Mouse (Mus musculus) liver, postnatal 0 days (tissue): ENCODE results near the gene Pde5a. TPM values are rescaled to one million over a fixed set of nuclear protein-coding genes. Genes with fewer than 3 reads are reported as not detected.

Experiments used
- ATAC-seq: fragments of 200-750 bp; cut with Nextera tagmentation; 2 replicates; pipeline ENCODE4 v1.8.0; 2017; ENCODE audit warnings: mild to moderate bottlenecking, moderate library complexity
- DNase-seq: peaks from one replicate; pipeline ENCODE4 v3.0.0-alpha.2; 2016
- H3K27ac ChIP-seq: fragments of 300-500 bp; sonication (generic); 2 replicates; pipeline ENCODE4 v1.5.1; 2014; ENCODE audit warnings: antibody characterized with exemption, moderate library complexity, mild to moderate bottlenecking, low read depth
- H3K27me3 ChIP-seq: fragments of 300-500 bp; sonication (generic); 2 replicates; pipeline ENCODE4 v1.6.1; 2014; ENCODE audit warnings: low read length, control low read depth, mixed read lengths; ENCODE audit not compliant: insufficient read depth
- H3K36me3 ChIP-seq: fragments of 300-500 bp; sonication (generic); replicated peaks from 2 replicates; pipeline ENCODE4 v1.6.1; 2014; ENCODE audit warnings: mild to moderate bottlenecking, control low read depth, low read length, moderate library complexity, mixed read lengths; ENCODE audit not compliant: insufficient read depth
- H3K4me1 ChIP-seq: fragments of 300-500 bp; sonication (generic); 2 replicates; pipeline ENCODE4 v1.6.1; 2014; ENCODE audit warnings: antibody characterized with exemption, mild to moderate bottlenecking, control low read depth; ENCODE audit not compliant: insufficient read depth
- H3K4me2 ChIP-seq: fragments of 300-500 bp; sonication (generic); 2 replicates; pipeline ENCODE4 v1.6.1; 2014; ENCODE audit warnings: low read depth, mild to moderate bottlenecking, low read length, moderate library complexity, mixed read lengths
- H3K4me3 ChIP-seq: fragments of 300-500 bp; sonication (generic); 2 replicates; pipeline ENCODE4 v1.5.1; 2014; ENCODE audit warnings: low read depth, low read length
- H3K9ac ChIP-seq: fragments of 300-500 bp; sonication (generic); replicated peaks from 2 replicates; pipeline ENCODE4 v1.6.1; 2014; ENCODE audit warnings: mild to moderate bottlenecking, moderate library complexity
- H3K9me3 ChIP-seq: fragments of 300-500 bp; sonication (generic); 2 replicates; pipeline ENCODE4 v1.6.1; 2016; ENCODE audit warnings: mild to moderate bottlenecking, control low read depth, low read length, mixed read lengths
- CTCF ChIP-seq: sonication (generic); IDR thresholded peaks from 2 replicates; pipeline ENCODE4 v1.5.1; 2016; ENCODE audit warnings: antibody characterized with exemption, low read depth
- EP300 ChIP-seq: IDR thresholded peaks from 2 replicates; pipeline ENCODE4 v1.6.1; 2016; ENCODE audit warnings: antibody characterized with exemption, low read depth, mild to moderate bottlenecking
- WGBS: fragments of 180-500 bp; shearing (Covaris S2); extraction: QIAGEN DNeasy Blood & Tissue Kit; methylation state at CpG from one replicate; pipeline ENCODE4 v1.1.7; 2014; ENCODE audit not compliant: insufficient replicate concordance; 5-methylcytosine and 5-hydroxymethylcytosine counted together
- polyA plus RNA-seq: library from polyadenylated mRNA; unstranded; fragments of >200 nt; fragmentation: Nextera tagmentation; extraction: Ambion mirVana; gene quantifications from 2 replicates; pipeline ENCODE4 v1.2.1, GENCODE M21; 2015

Gene Pde5a
- polyA plus RNA-seq, 1 experiment from 2014 or later, result 1.5 TPM

GRCm38 (mm10) chr3:122704209-122704608, 24.5 kb upstream of the Pde5a start:
- TF ChIP-seq EP300 (no peak; the same call in 1 of the 2 replicates), CTCF (no peak)
- no peaks in the 10 kb centered on the region for H3K4me1 ChIP-seq
- 28% methylated on average over 6 of the region's 6 CpGs for WGBS
- DNase-seq, result no peak
- H3K27ac ChIP-seq, result no peak overlapping the region
- H3K36me3 ChIP-seq, result no peaks in the 10 kb centered on the region
- no peaks in the 10 kb centered on the region for H3K27me3 ChIP-seq
- no peak overlapping the region for H3K4me3 ChIP-seq
- ATAC-seq, result peak; percentile 62; the same call in 1 of the 2 replicates
- H3K4me2 ChIP-seq, result no peak overlapping the region
- no peak overlapping the region for H3K9ac ChIP-seq
- H3K9me3 ChIP-seq, result no peaks in the 10 kb centered on the region

- DNase-seq (no peak), ATAC-seq (no peak)
- Histone ChIP-seq H3K4me1 (no peaks in the 10 kb centered on the region), H3K36me3 (no peaks in the 10 kb centered on the region), H3K9me3 (no peaks in the 10 kb centered on the region), H3K4me3 (no peak overlapping the region), H3K4me2 (no peak overlapping the region), H3K27me3 (no peaks in the 10 kb centered on the region), H3K9ac (no peak overlapping the region), H3K27ac (no peak overlapping the region)
- no peak for TF ChIP-seq EP300
- no peak for TF ChIP-seq CTCF
- WGBS, result 84% methylated on average over 7 of the region's 7 CpGs
Measured at GRCm38 (mm10) chr3:122705246-122705645, 23.5 kb upstream of the Pde5a start.

GRCm38 (mm10) chr3:122708485-122708884, 20.3 kb upstream of the Pde5a start:
- TF ChIP-seq CTCF (no peak), EP300 (no peak)
- Histone ChIP-seq H3K27me3 (no peaks in the 10 kb centered on the region), H3K36me3 (no peaks in the 10 kb centered on the region), H3K9ac (no peak overlapping the region), H3K4me1 (no peaks in the 10 kb centered on the region), H3K9me3 (no peaks in the 10 kb centered on the region), H3K4me3 (no peak overlapping the region), H3K27ac (no peak overlapping the region), H3K4me2 (no peak overlapping the region)
- 82% methylated on average over 6 of the region's 6 CpGs for WGBS
- DNase-seq (no peak), ATAC-seq (no peak)

GRCm38 (mm10) chr3:122710141-122710540, 18.6 kb upstream of the Pde5a start:
- no peak for TF ChIP-seq EP300
- no peak for TF ChIP-seq CTCF
- no peak for DNase-seq
- Histone ChIP-seq H3K27ac (no peak overlapping the region), H3K36me3 (no peaks in the 10 kb centered on the region), H3K9me3 (no peaks in the 10 kb centered on the region), H3K4me3 (no peak overlapping the region), H3K9ac (no peak overlapping the region), H3K4me2 (no peak overlapping the region), H3K27me3 (no peaks in the 10 kb centered on the region), H3K4me1 (no peaks in the 10 kb centered on the region)
- 72% methylated on average over 3 of the region's 3 CpGs for WGBS
- ATAC-seq, result no peak

GRCm38 (mm10) chr3:122718631-122719030, 10.1 kb upstream of the Pde5a start:
- DNase-seq (no peak), ATAC-seq (no peak)
- WGBS, result 47% methylated on average over 2 of the region's 2 CpGs
- H3K4me3 ChIP-seq, result no peak overlapping the region
- H3K4me2 ChIP-seq, result no peak overlapping the region
- H3K9me3 ChIP-seq, result no peaks in the 10 kb centered on the region
- no peaks in the 10 kb centered on the region for H3K36me3 ChIP-seq
- H3K27ac ChIP-seq, result no peak overlapping the region
- H3K9ac ChIP-seq, result no peak overlapping the region
- no peaks in the 10 kb centered on the region for H3K4me1 ChIP-seq
- no peaks in the 10 kb centered on the region for H3K27me3 ChIP-seq
- TF ChIP-seq CTCF, result no peak
- TF ChIP-seq EP300, result no peak

GRCm38 (mm10) chr3:122721522-122721921, 7.2 kb upstream of the Pde5a start:
- H3K4me1 ChIP-seq, result no peaks in the 10 kb centered on the region
- no peak overlapping the region for H3K4me3 ChIP-seq
- H3K27me3 ChIP-seq, result no peaks in the 10 kb centered on the region
- ATAC-seq, result no peak
- TF ChIP-seq CTCF (no peak), EP300 (no peak)
- DNase-seq, result no peak
- no peak overlapping the region for H3K9ac ChIP-seq
- WGBS, result 55% methylated on average over 9 of the region's 9 CpGs
- no peaks in the 10 kb centered on the region for H3K9me3 ChIP-seq
- no peaks in the 10 kb centered on the region for H3K36me3 ChIP-seq
- no peak overlapping the region for H3K4me2 ChIP-seq
- no peak overlapping the region for H3K27ac ChIP-seq

GRCm38 (mm10) chr3:122729601-122729959, 833 bp downstream of the Pde5a start:
- H3K27ac ChIP-seq, result peak overlapping the region; percentile 62
- DNase-seq (peak; percentile 53), ATAC-seq (peak; percentile 48)
- H3K9me3 ChIP-seq, result no peaks in the 10 kb centered on the region
- TF ChIP-seq EP300, result no peak
- TF ChIP-seq CTCF, result no peak
- WGBS, result under 1% methylated on average over 22 of the region's 22 CpGs
- H3K4me1 ChIP-seq, result peaks cover 2% of the 10 kb centered on the region; the same call in 1 of the 2 replicates
- peak overlapping the region; percentile 64 for H3K9ac ChIP-seq
- H3K36me3 ChIP-seq, result no peaks in the 10 kb centered on the region
- peaks cover 9% of the 10 kb centered on the region for H3K27me3 ChIP-seq
- H3K4me2 ChIP-seq, result peak overlapping the region; percentile 96
- peak overlapping the region; percentile 70 for H3K4me3 ChIP-seq
